Mouse (Mus musculus): Measurements from ENCODE around the gene Nhsl1. TPM values are rescaled to one million over a fixed set of nuclear protein-coding genes. Genes with fewer than 3 reads are reported as not detected.

Nhsl1 gene
- polyA plus RNA-seq, 1 experiment from 2014 or later, result 1.9 TPM

DNA sequence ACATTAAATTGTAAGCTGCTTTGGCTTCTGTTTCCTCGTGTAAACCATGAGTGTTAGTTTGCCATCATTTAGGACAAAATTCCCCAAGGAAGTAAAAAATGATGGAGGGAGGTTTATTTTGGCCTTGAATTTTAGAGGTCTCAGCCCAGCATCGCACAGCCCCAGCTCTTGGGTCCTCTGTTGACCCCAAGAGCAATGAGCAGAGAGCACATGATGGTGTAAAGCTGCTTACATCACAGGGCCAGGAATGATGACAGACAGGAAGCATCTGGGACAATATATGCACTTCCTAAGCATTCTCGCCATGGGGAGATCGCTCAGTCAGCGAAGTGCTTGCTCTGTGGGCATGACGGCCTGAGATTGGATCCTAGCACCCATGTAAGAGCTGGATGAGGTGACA lies 20.6 kb downstream of the Nhsl1 start:
- ATAC-seq (peak; percentile 50; the same call in 1 of the 2 replicates), DNase-seq (ENCODE audit: low spot score) (no peak)
- Histone ChIP-seq H3K4me3 (ENCODE audit: low read depth, low read length) (no peak overlapping the region), H3K27me3 (replicated peaks; ENCODE audit: insufficient read depth, low read length) (no peaks in the 10 kb centered on the region), H3K27ac (ENCODE audit: low read length) (no peak overlapping the region), H3K36me3 (ENCODE audit: insufficient read depth, low read length) (no peaks in the 10 kb centered on the region), H3K9ac (replicated peaks; ENCODE audit: low read depth) (no peak overlapping the region), H3K9me3 (ENCODE audit: low read length) (no peaks in the 10 kb centered on the region), H3K4me2 (replicated peaks; ENCODE audit: low read depth, low read length) (no peak overlapping the region), H3K4me1 (ENCODE audit: insufficient read depth, low read depth, low read length) (no peaks in the 10 kb centered on the region)
- WGBS, result 61% methylated on average over 6 of the region's 6 CpGs
- TF ChIP-seq CTCF (IDR thresholded peaks at IDR 0.05), result no peak
- TF ChIP-seq EP300 (IDR thresholded peaks at IDR 0.05), result no peak

DNA sequence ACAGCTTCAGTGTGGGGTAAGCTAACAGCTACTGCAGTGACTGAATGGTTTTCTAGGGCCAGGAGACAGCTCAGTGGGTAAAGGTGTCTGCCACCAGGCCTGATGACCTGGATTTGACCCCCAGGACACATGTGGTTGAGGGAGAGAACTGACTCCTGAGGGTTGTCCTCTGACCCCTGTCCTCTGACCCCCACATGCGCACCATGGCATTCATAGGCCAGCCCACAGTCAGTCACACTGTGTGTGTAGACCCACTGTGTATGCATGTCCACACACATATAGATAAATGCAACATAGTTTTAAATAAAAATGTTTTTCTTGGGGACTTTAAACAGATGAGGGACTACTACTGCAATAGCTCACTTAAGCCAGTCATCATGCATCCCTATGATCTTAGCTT lies 22.1 kb downstream of the Nhsl1 start:
- no peak for DNase-seq (ENCODE audit: low spot score)
- Histone ChIP-seq H3K27ac (ENCODE audit: low read length) (no peak overlapping the region), H3K36me3 (ENCODE audit: insufficient read depth, low read length) (no peaks in the 10 kb centered on the region), H3K4me3 (ENCODE audit: low read depth, low read length) (no peak overlapping the region), H3K4me1 (ENCODE audit: insufficient read depth, low read depth, low read length) (no peaks in the 10 kb centered on the region), H3K4me2 (replicated peaks; ENCODE audit: low read depth, low read length) (no peak overlapping the region), H3K9ac (replicated peaks; ENCODE audit: low read depth) (no peak overlapping the region), H3K27me3 (replicated peaks; ENCODE audit: insufficient read depth, low read length) (no peaks in the 10 kb centered on the region), H3K9me3 (ENCODE audit: low read length) (no peaks in the 10 kb centered on the region)
- no peak for ATAC-seq
- TF ChIP-seq CTCF (IDR thresholded peaks at IDR 0.05) (no peak), EP300 (IDR thresholded peaks at IDR 0.05) (no peak)
- WGBS, result 100% methylated on average over 1 of the region's 1 CpGs

DNA sequence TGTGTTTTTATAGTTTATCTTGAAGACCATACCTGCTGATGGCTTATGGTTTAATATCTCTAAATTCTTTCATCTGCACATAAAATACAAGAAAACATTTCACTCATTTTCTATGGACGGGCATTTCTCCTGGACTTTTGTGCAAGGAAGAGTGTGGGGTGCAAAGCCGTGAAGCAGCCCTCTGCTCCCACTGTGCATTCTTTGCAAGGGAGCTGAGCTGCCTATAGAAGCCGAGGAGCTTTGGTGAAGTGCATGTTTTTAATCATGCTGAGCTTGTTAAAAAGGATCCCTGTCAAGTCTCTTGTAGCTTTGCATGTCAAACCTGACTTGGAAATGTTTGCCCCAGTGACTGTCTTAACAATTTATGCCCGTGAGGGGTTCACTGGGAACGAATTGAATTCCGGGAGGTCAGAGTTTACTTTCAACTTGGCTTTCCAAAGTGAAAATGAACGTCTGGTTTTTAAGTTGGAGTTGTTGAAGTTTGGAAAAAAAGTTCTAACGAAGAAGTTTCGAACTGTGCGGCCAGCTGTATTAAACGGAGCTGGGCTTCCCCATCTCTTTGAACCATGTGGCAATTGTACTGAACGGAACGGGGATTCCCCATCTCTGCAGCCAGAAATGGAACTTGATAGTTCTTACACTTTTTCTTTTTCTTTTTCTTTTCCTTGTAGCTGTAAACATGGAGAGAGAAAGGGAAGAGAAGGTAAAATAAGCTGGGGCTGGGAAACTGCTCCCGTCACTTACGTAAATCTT lies 22.8 kb downstream of the Nhsl1 start:
- Histone ChIP-seq H3K4me1 (ENCODE audit: insufficient read depth, low read depth, low read length) (no peaks in the 10 kb centered on the region), H3K36me3 (ENCODE audit: insufficient read depth, low read length) (no peaks in the 10 kb centered on the region), H3K27me3 (replicated peaks; ENCODE audit: insufficient read depth, low read length) (no peaks in the 10 kb centered on the region), H3K4me2 (replicated peaks; ENCODE audit: low read depth, low read length) (no peak overlapping the region), H3K9me3 (ENCODE audit: low read length) (no peaks in the 10 kb centered on the region), H3K9ac (replicated peaks; ENCODE audit: low read depth) (no peak overlapping the region), H3K27ac (ENCODE audit: low read length) (no peak overlapping the region), H3K4me3 (ENCODE audit: low read depth, low read length) (no peak overlapping the region)
- TF ChIP-seq EP300 (IDR thresholded peaks at IDR 0.05), result no peak
- no peak for TF ChIP-seq CTCF (IDR thresholded peaks at IDR 0.05)
- DNase-seq (ENCODE audit: low spot score), result no peak
- 66% methylated on average over 15 of the region's 15 CpGs for WGBS
- no peak for ATAC-seq

DNA sequence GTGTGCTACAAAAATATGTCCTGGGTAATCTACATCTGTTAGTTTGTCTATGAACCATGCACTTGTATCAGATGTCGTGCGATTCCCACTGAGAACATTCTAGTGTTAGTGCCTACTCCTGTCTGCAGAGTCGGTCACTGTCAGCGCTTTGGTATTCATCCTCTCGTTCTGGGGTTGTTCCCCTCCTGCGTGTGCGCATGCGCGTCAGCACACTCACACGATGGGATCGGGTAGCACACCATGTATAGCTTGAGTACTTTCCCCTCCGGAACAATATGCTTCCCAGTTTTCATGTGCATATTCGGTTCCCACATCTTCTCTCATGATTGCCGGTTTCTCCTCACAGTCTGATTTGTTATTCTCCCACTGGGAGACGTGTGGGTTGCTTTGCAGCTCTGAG lies 28.4 kb downstream of the Nhsl1 start:
- TF ChIP-seq CTCF (IDR thresholded peaks at IDR 0.05), result no peak
- no peak for TF ChIP-seq EP300 (IDR thresholded peaks at IDR 0.05)
- Histone ChIP-seq H3K27me3 (replicated peaks; ENCODE audit: insufficient read depth, low read length) (no peaks in the 10 kb centered on the region), H3K4me1 (ENCODE audit: insufficient read depth, low read depth, low read length) (no peaks in the 10 kb centered on the region), H3K27ac (ENCODE audit: low read length) (no peak overlapping the region), H3K36me3 (ENCODE audit: insufficient read depth, low read length) (no peaks in the 10 kb centered on the region), H3K9me3 (ENCODE audit: low read length) (no peaks in the 10 kb centered on the region), H3K4me2 (replicated peaks; ENCODE audit: low read depth, low read length) (no peak overlapping the region), H3K9ac (replicated peaks; ENCODE audit: low read depth) (no peak overlapping the region), H3K4me3 (ENCODE audit: low read depth, low read length) (no peak overlapping the region)
- ATAC-seq, result no peak
- WGBS, result 90% methylated on average over 15 of the region's 15 CpGs
- DNase-seq (ENCODE audit: low spot score), result no peak

DNA sequence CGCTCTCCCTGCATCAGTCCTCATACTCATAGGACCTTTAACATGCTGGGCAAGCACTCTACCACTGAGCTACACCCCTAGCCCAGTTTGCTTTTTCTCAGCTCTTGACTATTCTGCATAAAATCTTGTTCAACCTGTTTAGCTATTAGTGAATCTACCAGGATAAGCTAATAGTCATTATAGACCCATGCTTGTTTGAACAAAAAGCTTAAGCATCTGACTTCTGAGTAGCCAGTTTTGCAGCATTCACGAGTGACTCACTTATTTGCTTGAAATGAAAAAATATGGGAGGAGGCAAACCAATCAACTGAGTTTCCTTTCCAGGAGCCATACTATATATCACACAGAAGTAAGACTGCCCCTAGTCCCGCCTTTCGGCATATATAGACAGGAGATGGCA lies 32.0 kb downstream of the Nhsl1 start:
- ATAC-seq (peak; percentile 89), DNase-seq (ENCODE audit: low spot score) (peak; percentile 84)
- H3K4me3 ChIP-seq (ENCODE audit: low read depth, low read length), result no peak overlapping the region
- H3K27ac ChIP-seq (ENCODE audit: low read length), result no peak overlapping the region
- TF ChIP-seq EP300 (IDR thresholded peaks at IDR 0.05) (peak; percentile 67), CTCF (IDR thresholded peaks at IDR 0.05) (no peak)
- no peaks in the 10 kb centered on the region for H3K9me3 ChIP-seq (ENCODE audit: low read length)
- H3K4me2 ChIP-seq (replicated peaks; ENCODE audit: low read depth, low read length), result no peak overlapping the region
- no peaks in the 10 kb centered on the region for H3K36me3 ChIP-seq (ENCODE audit: insufficient read depth, low read length)
- WGBS, result 63% methylated on average over 4 of the region's 4 CpGs
- no peaks in the 10 kb centered on the region for H3K27me3 ChIP-seq (replicated peaks; ENCODE audit: insufficient read depth, low read length)
- no peak overlapping the region for H3K9ac ChIP-seq (replicated peaks; ENCODE audit: low read depth)
- no peaks in the 10 kb centered on the region for H3K4me1 ChIP-seq (ENCODE audit: insufficient read depth, low read depth, low read length)

DNA sequence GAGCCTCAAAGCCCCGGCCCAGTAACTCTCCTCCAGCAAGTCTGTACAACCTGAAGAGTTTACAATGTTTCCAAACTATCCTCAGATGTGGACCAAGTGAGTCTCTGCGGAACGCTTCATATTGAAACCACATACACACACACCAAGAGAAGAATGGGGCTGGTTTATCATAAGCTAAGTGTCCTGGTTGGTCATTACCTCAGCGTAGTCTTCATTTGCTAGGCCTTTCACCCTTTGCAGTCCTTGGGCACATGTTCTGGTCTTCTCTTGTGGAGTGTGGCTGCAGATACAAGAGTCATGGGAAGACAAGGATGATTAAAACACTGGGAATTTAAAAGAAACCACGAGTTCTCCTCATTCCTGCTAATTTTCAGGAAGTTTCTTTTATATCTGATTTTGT lies 34.2 kb downstream of the Nhsl1 start:
- ATAC-seq, result no peak
- H3K4me3 ChIP-seq (ENCODE audit: low read depth, low read length), result no peak overlapping the region
- H3K27me3 ChIP-seq (replicated peaks; ENCODE audit: insufficient read depth, low read length), result no peaks in the 10 kb centered on the region
- no peak overlapping the region for H3K9ac ChIP-seq (replicated peaks; ENCODE audit: low read depth)
- TF ChIP-seq CTCF (IDR thresholded peaks at IDR 0.05) (no peak), EP300 (IDR thresholded peaks at IDR 0.05) (no peak)
- H3K36me3 ChIP-seq (ENCODE audit: insufficient read depth, low read length), result no peaks in the 10 kb centered on the region
- no peak overlapping the region for H3K27ac ChIP-seq (ENCODE audit: low read length)
- no peaks in the 10 kb centered on the region for H3K9me3 ChIP-seq (ENCODE audit: low read length)
- no peak for DNase-seq (ENCODE audit: low spot score)
- no peak overlapping the region for H3K4me2 ChIP-seq (replicated peaks; ENCODE audit: low read depth, low read length)
- WGBS, result 81% methylated on average over 5 of the region's 5 CpGs
- no peaks in the 10 kb centered on the region for H3K4me1 ChIP-seq (ENCODE audit: insufficient read depth, low read depth, low read length)
